Mouse (Mus musculus) hindbrain, embryonic 12.5 days (tissue): ENCODE results near the gene Gm17657. TPM values are rescaled to one million over a fixed set of nuclear protein-coding genes. Genes with fewer than 3 reads are reported as not detected.
A peak's percentile ranks its signal among the peaks of the same experiment; 100 is the strongest.

Experiments used
- ATAC-seq: fragments of 200-750 bp; cut with Nextera tagmentation; 2 replicates; pipeline ENCODE4 v1.8.0; 2017; ENCODE audit warnings: moderate TSS enrichment; ENCODE audit not compliant: low FRiP score
- H3K27ac ChIP-seq: fragments of 300-500 bp; sonication (generic); 2 replicates; pipeline ENCODE4 v1.5.1; 2016; ENCODE audit warnings: mild to moderate bottlenecking
- H3K27me3 ChIP-seq: fragments of 300-500 bp; sonication (generic); 2 replicates; pipeline ENCODE4 v1.6.1; 2016; ENCODE audit warnings: mild to moderate bottlenecking
- H3K36me3 ChIP-seq: fragments of 300-500 bp; sonication (generic); 2 replicates; pipeline ENCODE4 v1.6.1; 2016; ENCODE audit warnings: mild to moderate bottlenecking
- H3K4me1 ChIP-seq: fragments of 300-500 bp; sonication (generic); 2 replicates; pipeline ENCODE4 v1.6.1; 2016
- H3K4me2 ChIP-seq: fragments of 300-500 bp; sonication (generic); replicated peaks from 2 replicates; pipeline ENCODE4 v1.6.1; 2016; ENCODE audit warnings: mild to moderate bottlenecking
- H3K4me3 ChIP-seq: fragments of 300-500 bp; sonication (generic); 2 replicates; pipeline ENCODE4 v1.5.1; 2016; ENCODE audit warnings: mild to moderate bottlenecking
- H3K9ac ChIP-seq: fragments of 300-500 bp; sonication (generic); 2 replicates; pipeline ENCODE4 v1.6.1; 2016; ENCODE audit warnings: mild to moderate bottlenecking, moderate library complexity
- H3K9me3 ChIP-seq: fragments of 300-500 bp; sonication (generic); replicated peaks from 2 replicates; pipeline ENCODE4 v1.6.1; 2016; ENCODE audit warnings: mild to moderate bottlenecking
- WGBS: fragments of 180-500 bp; shearing (Covaris S2); methylation state at CpG from one replicate; pipeline ENCODE4 v1.1.7; 2016; 5-methylcytosine and 5-hydroxymethylcytosine counted together
- polyA plus RNA-seq: library from polyadenylated mRNA; unstranded; fragments of >200 nt; fragmentation: Nextera tagmentation; extraction: Ambion mirVana; gene quantifications from 2 replicates; pipeline ENCODE4 v1.2.1, GENCODE M21; 2016

Gene Gm17657
- polyA plus RNA-seq, 1 experiment from 2014 or later = not detected

- Histone ChIP-seq H3K27me3 (no peaks in the 10 kb centered on the region), H3K4me1 (peaks cover 22% of the 10 kb centered on the region), H3K4me2 (peak overlapping the region; percentile 75), H3K9ac (peak overlapping the region; percentile 79), H3K36me3 (peaks cover 2% of the 10 kb centered on the region; the same call in 1 of the 2 replicates), H3K4me3 (peak overlapping the region; percentile 87), H3K27ac (peak overlapping the region; percentile 96), H3K9me3 (no peaks in the 10 kb centered on the region)
- WGBS = 6% methylated on average over 30 of the region's 30 CpGs
- ATAC-seq = peak; percentile 2; the same call in 1 of the 2 replicates
Observed at GRCm38 (mm10) chr17:29488978-29489970, 60.2 kb downstream of the Gm17657 start.

- Histone ChIP-seq H3K27me3 (no peaks in the 10 kb centered on the region), H3K4me1 (peaks cover 20% of the 10 kb centered on the region), H3K4me2 (peak overlapping the region; percentile 75; the same call in 1 of the 2 replicates), H3K9me3 (no peaks in the 10 kb centered on the region), H3K9ac (no peak overlapping the region), H3K27ac (peak overlapping the region; percentile 48), H3K4me3 (no peak overlapping the region), H3K36me3 (no peaks in the 10 kb centered on the region)
- no peak for ATAC-seq
- 75% methylated on average over 8 of the region's 8 CpGs for WGBS
Observed at GRCm38 (mm10) chr17:29488257-29488977, 61.0 kb downstream of the Gm17657 start.

- Histone ChIP-seq H3K4me3 (no peak overlapping the region), H3K27ac (no peak overlapping the region), H3K9ac (no peak overlapping the region), H3K36me3 (no peaks in the 10 kb centered on the region), H3K4me2 (no peak overlapping the region), H3K27me3 (no peaks in the 10 kb centered on the region), H3K4me1 (peaks cover 11% of the 10 kb centered on the region), H3K9me3 (peaks cover 6% of the 10 kb centered on the region; the same call in 1 of the 2 replicates)
- WGBS = 76% methylated on average over 3 of the region's 3 CpGs
- no peak for ATAC-seq
Observed at GRCm38 (mm10) chr17:29485336-29486233, 63.9 kb downstream of the Gm17657 start.

GRCm38 (mm10) chr17:29484431-29484830 lies 65.0 kb downstream of the Gm17657 start:
- Histone ChIP-seq H3K4me3 (no peak overlapping the region), H3K9me3 (peaks cover 6% of the 10 kb centered on the region; the same call in 1 of the 2 replicates), H3K4me1 (peaks cover 10% of the 10 kb centered on the region), H3K4me2 (no peak overlapping the region), H3K27me3 (no peaks in the 10 kb centered on the region), H3K27ac (no peak overlapping the region), H3K36me3 (no peaks in the 10 kb centered on the region), H3K9ac (no peak overlapping the region)
- ATAC-seq = no peak
- 75% methylated on average over 2 of the region's 2 CpGs for WGBS

GRCm38 (mm10) chr17:29483282-29483681 lies 66.2 kb downstream of the Gm17657 start:
- Histone ChIP-seq H3K4me3 (no peak overlapping the region), H3K9ac (no peak overlapping the region), H3K9me3 (peaks cover 6% of the 10 kb centered on the region; the same call in 1 of the 2 replicates), H3K4me2 (no peak overlapping the region), H3K27ac (no peak overlapping the region), H3K27me3 (no peaks in the 10 kb centered on the region), H3K36me3 (no peaks in the 10 kb centered on the region), H3K4me1 (no peaks in the 10 kb centered on the region)
- 97% methylated on average over 2 of the region's 2 CpGs for WGBS
- ATAC-seq = no peak

GRCm38 (mm10) chr17:29482632-29483031 lies 66.8 kb downstream of the Gm17657 start:
- Histone ChIP-seq H3K4me2 (no peak overlapping the region), H3K9me3 (peaks cover 6% of the 10 kb centered on the region; the same call in 1 of the 2 replicates), H3K4me3 (no peak overlapping the region), H3K9ac (no peak overlapping the region), H3K36me3 (no peaks in the 10 kb centered on the region), H3K4me1 (no peaks in the 10 kb centered on the region), H3K27me3 (no peaks in the 10 kb centered on the region), H3K27ac (no peak overlapping the region)
- 88% methylated on average over 7 of the region's 7 CpGs for WGBS
- ATAC-seq = no peak

- H3K36me3 ChIP-seq = no peaks in the 10 kb centered on the region
- no peak overlapping the region for H3K4me2 ChIP-seq
- no peaks in the 10 kb centered on the region for H3K4me1 ChIP-seq
- no peak overlapping the region for H3K9ac ChIP-seq
- no peaks in the 10 kb centered on the region for H3K27me3 ChIP-seq
- ATAC-seq = no peak
- no peak overlapping the region for H3K4me3 ChIP-seq
- no peak overlapping the region for H3K27ac ChIP-seq
- peaks cover 6% of the 10 kb centered on the region; the same call in 1 of the 2 replicates for H3K9me3 ChIP-seq
- 81% methylated on average over 2 of the region's 2 CpGs for WGBS
Observed at GRCm38 (mm10) chr17:29480256-29480655, 69.2 kb downstream of the Gm17657 start.

GRCm38 (mm10) chr17:29478271-29478670 lies 71.2 kb downstream of the Gm17657 start:
- Histone ChIP-seq H3K4me2 (no peak overlapping the region), H3K27me3 (no peaks in the 10 kb centered on the region), H3K4me1 (no peaks in the 10 kb centered on the region), H3K36me3 (no peaks in the 10 kb centered on the region), H3K4me3 (no peak overlapping the region), H3K9ac (no peak overlapping the region), H3K27ac (no peak overlapping the region), H3K9me3 (peaks cover 6% of the 10 kb centered on the region; the same call in 1 of the 2 replicates)
- WGBS = 94% methylated on average over 4 of the region's 4 CpGs
- ATAC-seq = no peak

- WGBS = 90% methylated on average over 10 of the region's 10 CpGs
- no peak for ATAC-seq
- Histone ChIP-seq H3K9me3 (0 out of 2 replicates have a peak, but pooled peaks cover under 1% of the 10 kb centered on the region), H3K4me1 (no peaks in the 10 kb centered on the region), H3K4me2 (no peak overlapping the region), H3K27ac (no peak overlapping the region), H3K27me3 (no peaks in the 10 kb centered on the region), H3K4me3 (no peak overlapping the region), H3K9ac (no peak overlapping the region), H3K36me3 (no peaks in the 10 kb centered on the region)
Observed at GRCm38 (mm10) chr17:29477357-29477756, 72.1 kb downstream of the Gm17657 start.

GRCm38 (mm10) chr17:29476461-29476860 lies 73.0 kb downstream of the Gm17657 start:
- no peak overlapping the region for H3K4me2 ChIP-seq
- H3K9me3 ChIP-seq = no peaks in the 10 kb centered on the region; the same call in 1 of the 2 replicates
- H3K36me3 ChIP-seq = no peaks in the 10 kb centered on the region
- H3K27me3 ChIP-seq = no peaks in the 10 kb centered on the region
- H3K4me3 ChIP-seq = no peak overlapping the region
- no peak overlapping the region for H3K27ac ChIP-seq
- ATAC-seq = no peak
- no peaks in the 10 kb centered on the region for H3K4me1 ChIP-seq
- 84% methylated on average over 4 of the region's 4 CpGs for WGBS
- no peak overlapping the region for H3K9ac ChIP-seq

- H3K27ac ChIP-seq = no peak overlapping the region
- no peak for ATAC-seq
Observed at GRCm38 (mm10) chr17:29475142-29475541, 74.3 kb downstream of the Gm17657 start.

More at GRCm38 (mm10) chr17:29475142-29475541, 74.3 kb downstream of the Gm17657 start:
- 89% methylated on average over 3 of the region's 3 CpGs for WGBS
- Histone ChIP-seq H3K9me3 (no peaks in the 10 kb centered on the region; the same call in 1 of the 2 replicates), H3K27me3 (no peaks in the 10 kb centered on the region), H3K4me1 (no peaks in the 10 kb centered on the region), H3K4me3 (no peak overlapping the region), H3K4me2 (no peak overlapping the region), H3K9ac (no peak overlapping the region), H3K36me3 (no peaks in the 10 kb centered on the region)
